Mouse (Mus musculus) small intestine, adult 2 months (tissue): ENCODE results near the gene Vamp5.

Experiments used
- CTCF ChIP-seq: fragments of 200-500 bp; IDR thresholded peaks from 2 replicates; pipeline ENCODE4 v1.5.1; 2012; ENCODE audit warnings: low read depth, mild to moderate bottlenecking, control low read depth, inconsistent platforms, low read length, moderate library complexity, mixed read lengths; ENCODE audit not compliant: insufficient replicate concordance, insufficient read length; ENCODE audit errors: extremely low read depth
- POLR2A ChIP-seq: fragments of 200-500 bp; IDR thresholded peaks from 2 replicates; pipeline ENCODE4 v1.6.1; 2012; ENCODE audit warnings: low read depth, mild to moderate bottlenecking, control low read depth, inconsistent platforms, low read length, moderate library complexity

DNA sequence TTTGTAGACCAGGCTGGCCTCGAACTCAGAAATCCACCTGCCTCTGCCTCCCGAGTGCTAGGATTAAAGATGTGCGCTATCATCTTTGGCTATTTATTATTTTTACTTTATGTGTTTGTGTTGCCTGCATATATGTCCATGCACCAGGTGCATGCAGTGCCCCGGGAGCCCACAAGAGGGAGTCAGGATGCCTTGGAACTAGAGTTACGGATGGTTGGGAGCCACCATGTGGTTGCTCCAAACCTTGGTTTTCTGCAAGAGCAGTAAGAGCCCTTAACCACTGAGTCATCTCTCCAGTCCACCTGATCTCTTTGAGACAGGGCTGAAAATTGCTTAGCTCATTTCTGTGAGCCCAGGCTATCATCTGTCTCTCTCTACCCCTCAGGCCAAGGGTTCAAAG, 26.9 kb upstream of the Vamp5 start:
- peak; percentile 95 for TF ChIP-seq CTCF
- no peak for TF ChIP-seq POLR2A
